Mouse (Mus musculus): ENCODE measurements around the gene Pcolce. TPM values are rescaled to one million over a fixed set of nuclear protein-coding genes. Genes with fewer than 3 reads are reported as not detected.

Gene Pcolce
- total RNA-seq, 2 experiments from 2014 or later: 43.9 to 47.5 TPM

DNA sequence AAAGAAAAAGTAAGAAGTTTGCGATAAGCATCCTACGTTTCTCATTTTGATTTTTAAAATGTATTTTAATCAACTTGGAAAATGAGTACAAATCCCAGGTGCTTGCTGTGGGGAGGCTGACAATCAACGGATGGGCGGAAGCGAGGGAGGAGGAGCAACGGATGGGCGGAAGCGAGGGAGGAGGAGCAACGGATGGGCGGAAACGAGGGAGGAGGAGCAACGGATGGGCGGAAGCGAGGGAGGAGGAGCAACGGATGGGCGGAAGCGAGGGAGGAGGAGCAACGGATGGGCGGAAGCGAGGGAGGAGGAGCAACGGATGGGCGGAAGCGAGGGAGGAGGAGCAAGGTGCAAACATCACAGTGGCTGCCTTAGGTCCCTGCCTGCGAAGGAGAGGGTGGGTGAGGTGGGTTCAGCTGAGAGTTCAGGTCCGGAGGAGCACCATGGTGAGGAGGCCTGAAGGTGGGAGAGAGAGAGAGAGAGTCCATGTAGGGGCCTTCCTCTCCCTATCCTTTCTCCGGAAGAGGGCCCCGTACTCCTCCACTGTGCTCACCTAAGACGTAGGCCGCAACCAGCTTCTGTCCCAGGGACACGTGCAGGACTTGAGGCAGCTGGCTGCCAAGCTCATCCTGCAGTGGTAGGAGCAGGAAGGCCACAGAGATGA, 16.9 kb downstream of the Pcolce start:
- no peak for DNase-seq

DNA sequence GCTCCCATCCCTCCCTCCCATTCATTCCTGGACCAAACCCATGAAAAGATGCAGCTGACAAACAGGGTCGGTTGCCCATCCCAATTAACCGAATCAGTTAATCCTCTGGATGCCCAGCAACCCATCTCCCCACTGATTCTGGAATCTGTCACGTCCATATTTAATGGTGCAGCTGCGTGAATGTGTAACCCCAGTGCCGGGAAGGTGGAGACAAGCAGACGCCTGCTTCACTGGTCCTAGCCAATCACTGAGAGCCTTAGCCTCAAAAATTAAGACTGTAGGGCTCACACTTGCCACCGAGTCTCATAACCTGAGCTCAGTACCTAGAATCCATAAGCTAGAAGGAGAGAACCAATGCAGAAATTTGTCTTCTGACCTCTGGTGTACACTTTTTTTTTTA, 17.7 kb downstream of the Pcolce start:
- DNase-seq: no peak

DNA sequence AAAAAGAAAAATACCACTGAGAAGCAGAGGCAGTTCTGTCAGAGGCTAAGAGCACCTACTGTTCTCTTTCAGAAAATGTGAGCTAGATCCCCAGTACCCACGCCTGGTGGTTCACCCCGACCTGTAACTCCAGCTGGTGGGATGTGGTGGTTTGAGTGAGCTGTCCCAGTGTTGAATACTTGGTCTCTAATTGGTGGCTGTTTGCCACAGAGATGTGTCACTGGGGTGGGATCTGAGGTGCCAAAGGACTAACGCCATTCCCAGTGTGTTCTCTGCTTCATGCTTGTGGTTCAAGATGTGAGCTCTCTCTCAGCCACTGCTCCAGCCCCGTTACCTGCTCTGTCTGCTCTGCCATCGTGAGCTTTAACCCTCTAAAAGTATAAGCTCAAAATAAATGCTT, 23.1 kb downstream of the Pcolce start:
- DNase-seq: no peak

DNA sequence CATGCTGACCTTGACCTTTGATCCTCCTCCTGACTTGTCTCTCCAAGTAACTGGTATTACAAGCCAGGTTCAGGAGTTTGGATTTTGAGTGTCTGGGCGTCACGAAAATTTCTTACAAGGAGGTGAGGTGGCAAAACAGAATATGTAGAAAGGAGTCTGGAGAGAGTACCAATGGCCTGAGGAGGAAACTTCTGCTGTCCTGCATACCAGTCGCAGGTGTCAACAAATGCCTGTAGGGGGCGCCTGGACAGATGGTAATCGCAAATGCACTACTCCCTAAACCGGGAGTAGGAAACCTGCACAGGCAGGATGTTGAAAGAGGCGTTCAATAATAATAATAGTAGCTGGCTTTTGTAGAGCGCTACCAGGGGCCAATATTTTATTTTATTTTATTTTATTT, 28.6 kb downstream of the Pcolce start:
- DNase-seq: peak; percentile 75 to 86

DNA sequence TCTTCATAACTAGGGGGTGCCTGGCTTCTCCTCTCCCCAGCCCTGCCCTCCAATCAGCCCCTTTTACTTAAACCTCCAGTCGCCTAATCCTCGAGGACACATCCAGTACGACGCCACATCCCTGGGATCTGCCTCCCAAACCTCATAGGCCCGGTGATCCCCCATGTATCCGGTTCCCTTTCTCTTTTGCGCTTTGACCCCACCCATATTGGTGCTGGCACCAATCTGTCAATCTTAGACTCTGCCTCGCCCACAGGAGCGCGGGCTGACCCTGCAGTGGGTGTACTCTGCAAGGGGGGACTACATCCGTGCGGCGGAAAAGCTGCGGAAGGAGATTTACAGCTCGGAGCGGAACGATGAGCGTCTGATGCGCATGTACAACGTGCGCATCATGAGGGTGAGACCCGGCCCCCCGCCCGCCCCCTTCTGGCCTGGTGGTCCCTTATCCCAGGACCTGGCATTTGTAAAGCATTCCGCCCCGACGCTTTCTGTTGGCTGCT, 29.9 kb downstream of the Pcolce start:
- DNase-seq: peak; percentile 31 to 41

DNA sequence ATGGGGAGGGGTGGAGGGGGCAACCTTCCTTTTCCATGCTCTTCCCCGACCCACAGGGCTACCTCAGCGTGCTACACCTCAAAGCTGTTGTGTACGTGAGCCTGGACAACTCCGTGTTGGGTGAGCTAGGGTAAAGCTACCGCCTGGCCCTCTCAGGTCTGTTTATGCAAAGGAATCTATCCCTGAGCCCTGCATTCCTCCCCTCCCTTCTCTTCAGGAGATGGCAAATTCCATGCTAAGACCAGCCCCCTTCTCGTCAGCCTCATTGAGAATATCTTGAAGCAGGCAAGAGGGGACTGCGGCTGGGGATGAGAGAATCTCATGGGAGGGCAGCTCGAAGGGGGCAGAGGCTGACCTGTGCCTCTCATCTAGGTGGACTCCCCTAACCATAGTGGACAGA, 30.9 kb downstream of the Pcolce start:
- DNase-seq: no peak

- DNase-seq: no peak
Observed at GRCm38 (mm10) chr5:137580246-137580645, 33.3 kb downstream of the Pcolce start.

- peak; percentile 47 to 56 for DNase-seq
Observed at GRCm38 (mm10) chr5:137574470-137574901, 39.1 kb downstream of the Pcolce start.

- DNase-seq: no peak
Observed at GRCm38 (mm10) chr5:137570691-137571586, 42.6 kb downstream of the Pcolce start.

- no peak for DNase-seq
Observed at GRCm38 (mm10) chr5:137570181-137570580, 43.4 kb downstream of the Pcolce start.

DNA sequence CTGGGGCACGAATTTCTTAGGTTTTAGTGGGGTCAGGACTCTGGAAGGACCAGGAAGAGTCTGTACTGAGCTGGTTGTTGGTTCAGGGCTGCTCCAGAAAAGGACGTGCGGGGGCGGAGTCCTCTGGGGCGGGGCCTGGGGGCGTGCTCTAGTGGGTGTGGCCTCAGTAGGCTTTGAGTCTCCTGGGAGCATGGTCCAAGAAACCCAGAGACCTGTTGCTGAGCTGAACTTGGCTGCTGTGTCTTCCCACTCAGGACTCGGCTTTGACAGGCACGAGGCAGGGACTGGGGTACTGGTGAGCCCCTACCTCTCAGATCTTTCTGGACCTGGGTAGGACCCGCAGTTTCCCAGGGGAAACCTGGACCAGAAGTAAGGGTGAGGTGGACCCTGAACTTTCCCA, 43.9 kb downstream of the Pcolce start, which contains the start of gene Tfr2:
TSS of gene Tfr2 (plus strand) at position 176 of the 400 bp plus-strand sequence.
- DNase-seq: peak; percentile 49 to 61

DNA sequence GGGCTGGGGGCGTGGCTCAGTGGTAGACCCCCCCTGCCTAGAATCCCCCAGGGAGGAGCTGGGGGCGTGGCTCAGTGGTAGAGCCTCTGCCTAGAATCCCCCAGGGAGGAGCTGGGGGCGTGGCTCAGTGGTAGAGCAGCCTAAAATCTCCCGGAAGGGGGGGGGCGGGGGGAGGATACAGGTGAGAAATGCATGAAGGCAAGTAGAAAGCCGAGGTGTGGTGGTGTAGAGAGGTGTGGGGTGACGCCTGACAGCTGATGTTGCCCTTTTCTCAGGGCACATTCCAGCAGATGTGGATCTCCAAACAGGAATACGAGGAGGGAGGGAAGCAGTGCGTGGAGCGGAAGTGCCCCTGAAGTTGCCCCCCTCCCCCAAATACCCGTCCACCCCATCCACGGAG, 44.6 kb downstream of the Pcolce start:
- no peak for DNase-seq

- DNase-seq: no peak
Observed at GRCm38 (mm10) chr5:137568223-137568798, 45.3 kb downstream of the Pcolce start.

- DNase-seq: no peak
Observed at GRCm38 (mm10) chr5:137566416-137566815, 47.2 kb downstream of the Pcolce start.

- DNase-seq: no peak
Observed at GRCm38 (mm10) chr5:137565744-137566143, 47.8 kb downstream of the Pcolce start.

DNA sequence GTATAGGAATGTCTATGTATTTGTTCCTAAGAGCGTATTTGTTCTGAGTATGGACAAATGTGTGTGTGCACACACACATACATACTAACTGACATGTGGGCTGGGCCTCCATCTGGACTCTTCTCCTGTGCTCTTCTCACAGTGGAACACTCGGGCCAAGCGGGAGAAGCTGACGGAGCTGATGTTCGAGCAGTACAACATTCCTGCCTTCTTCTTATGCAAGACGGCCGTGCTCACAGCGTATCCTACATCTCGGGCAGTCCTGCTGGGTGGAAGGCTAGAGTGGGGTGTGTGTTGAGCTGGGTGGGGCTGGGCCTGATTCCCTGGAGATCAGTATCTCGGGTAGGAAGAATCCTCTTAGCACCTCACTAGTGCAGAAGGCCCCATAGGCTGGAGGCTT, 50.6 kb downstream of the Pcolce start:
- no peak for DNase-seq

GRCm38 (mm10) chr5:137561556-137561955, 52.0 kb downstream of the Pcolce start:
- no peak for DNase-seq

Other genes with a start within 250 kb of the Pcolce start
- gene Zan, start 136.7 kb downstream of the Pcolce start, total RNA-seq (2021): not detected
- 10 to 100 TPM; 13.9 to 15.0 TPM for gene Pop7, start 111.3 kb downstream of the Pcolce start, total RNA-seq (2021)
- 10 to 100 TPM; 31.2 to 32.5 TPM for gene Gigyf1, start 95.2 kb downstream of the Pcolce start, total RNA-seq (2021)
- not detected for gene Epo, start 80.5 kb downstream of the Pcolce start, total RNA-seq (2021)
- gene Gnb2, start 80.3 kb downstream of the Pcolce start, total RNA-seq (2021): 100 to 1,000 TPM; 233 to 247 TPM
- gene Actl6b, start 60.3 kb downstream of the Pcolce start, total RNA-seq (2021): not detected
- gene Tfr2, start 43.9 kb downstream of the Pcolce start, total RNA-seq (2021): not detected
- 10 to 100 TPM in 1 of 2 experiments, 1 to 10 TPM in 1; 9.1 to 14.1 TPM for gene Mospd3, start 12.7 kb downstream of the Pcolce start, total RNA-seq (2021)
- gene Fbxo24, start 15.2 kb upstream of the Pcolce start, total RNA-seq (2021): under 1 TPM; 0.32 to 0.44 TPM
- gene Lrch4, start 15.3 kb upstream of the Pcolce start, total RNA-seq (2021): 10 to 100 TPM; 17.5 to 19.1 TPM
- 1 to 10 TPM; 2.9 to 4.2 TPM for gene Gm20605, start 15.4 kb upstream of the Pcolce start, total RNA-seq (2021)
- 1 to 10 TPM; 2.2 to 2.6 TPM for gene Sap25, start 27.6 kb upstream of the Pcolce start, total RNA-seq (2021)
- gene Irs3, start 31.9 kb upstream of the Pcolce start, total RNA-seq (2021): 1 to 10 TPM in 1 of 2 experiments, under 1 TPM in 1; 0.87 to 1.5 TPM
- 10 to 100 TPM; 16.9 to 23.0 TPM for gene Agfg2, start 70.9 kb upstream of the Pcolce start, total RNA-seq (2021)
- 1 to 10 TPM in 1 of 2 experiments, under 1 TPM in 1; 0.79 to 1.1 TPM for gene Nyap1, start 127.8 kb upstream of the Pcolce start, total RNA-seq (2021)
- 100 to 1,000 TPM; 240 to 253 TPM for gene Tsc22d4, start 131.9 kb upstream of the Pcolce start, total RNA-seq (2021)
- 10 to 100 TPM in 1 of 2 experiments, 1 to 10 TPM in 1; 9.9 to 12.0 TPM for gene Ppp1r35, start 165.1 kb upstream of the Pcolce start, total RNA-seq (2021)
- 10 to 100 TPM; 24.2 to 28.7 TPM for gene Mepce, start 173.9 kb upstream of the Pcolce start, total RNA-seq (2021)
- under 1 TPM; 0.22 to 0.72 TPM for gene Zcwpw1, start 174.0 kb upstream of the Pcolce start, total RNA-seq (2021)
- 1 to 10 TPM; 1.5 to 1.7 TPM for gene Pilra, start 222.5 kb upstream of the Pcolce start, total RNA-seq (2021)
- gene Pilrb1, start 244.3 kb upstream of the Pcolce start, total RNA-seq (2021): 1 to 10 TPM; 1.3 to 2.3 TPM

Data from heart, adult 18-20 months (tissue).